Mouse (Mus musculus) kidney, embryonic 14.5 days (tissue): ENCODE measurements around the gene Xpc. TPM values are rescaled to one million over a fixed set of nuclear protein-coding genes. Genes with fewer than 3 reads are reported as not detected.

Experiments used
- ATAC-seq: fragments of 200-750 bp; cut with Nextera tagmentation; 2 replicates; pipeline ENCODE4 v1.8.0; 2017; ENCODE audit warnings: moderate number of reproducible peaks, mild to moderate bottlenecking, moderate TSS enrichment, moderate library complexity; ENCODE audit not compliant: low FRiP score, low TSS enrichment
- H3K27ac ChIP-seq: fragments of 300-500 bp; sonication (generic); 2 replicates; pipeline ENCODE4 v1.5.1; 2014; ENCODE audit warnings: low read depth, mild to moderate bottlenecking, low read length, moderate library complexity, mixed read lengths
- H3K27me3 ChIP-seq: fragments of 300-500 bp; sonication (generic); 2 replicates; pipeline ENCODE4 v1.6.1; 2014; ENCODE audit warnings: mild to moderate bottlenecking, low read length; ENCODE audit not compliant: control insufficient read depth, insufficient read depth
- H3K36me3 ChIP-seq: fragments of 300-500 bp; sonication (generic); 2 replicates; pipeline ENCODE4 v1.6.1; 2014; ENCODE audit warnings: low read length, mixed read lengths; ENCODE audit not compliant: control insufficient read depth, insufficient read depth
- H3K4me1 ChIP-seq: fragments of 300-500 bp; sonication (generic); 2 replicates; pipeline ENCODE4 v1.6.1; 2014; ENCODE audit warnings: low read length, mixed read lengths; ENCODE audit not compliant: control insufficient read depth, insufficient read depth
- H3K4me2 ChIP-seq: fragments of 300-500 bp; sonication (generic); replicated peaks from 2 replicates; pipeline ENCODE4 v1.6.1; 2014; ENCODE audit warnings: low read depth, mild to moderate bottlenecking, low read length
- H3K4me3 ChIP-seq: fragments of 300-500 bp; sonication (generic); 2 replicates; pipeline ENCODE4 v1.5.1; 2014; ENCODE audit warnings: mild to moderate bottlenecking, low read length
- H3K9ac ChIP-seq: fragments of 300-500 bp; sonication (generic); 2 replicates; pipeline ENCODE4 v1.6.1; 2014; ENCODE audit warnings: low read depth, mild to moderate bottlenecking, low read length, moderate library complexity
- H3K9me3 ChIP-seq: fragments of 300-500 bp; sonication (generic); 2 replicates; pipeline ENCODE4 v1.6.1; 2016; ENCODE audit warnings: low read length; ENCODE audit not compliant: control insufficient read depth
- WGBS: fragments of 180-500 bp; shearing (Covaris S2); extraction: QIAGEN DNeasy Blood & Tissue Kit; methylation state at CpG from one replicate; pipeline ENCODE4 v1.1.7; 2014; 5-methylcytosine and 5-hydroxymethylcytosine counted together
- polyA plus RNA-seq: library from polyadenylated mRNA; unstranded; fragments of >200 nt; fragmentation: Nextera tagmentation; extraction: Ambion mirVana; gene quantifications from 2 replicates; pipeline ENCODE4 v1.2.1, GENCODE M21; 2014

The Xpc gene
- 15.8 and 25.4 TPM in 2 replicates for polyA plus RNA-seq

DNA sequence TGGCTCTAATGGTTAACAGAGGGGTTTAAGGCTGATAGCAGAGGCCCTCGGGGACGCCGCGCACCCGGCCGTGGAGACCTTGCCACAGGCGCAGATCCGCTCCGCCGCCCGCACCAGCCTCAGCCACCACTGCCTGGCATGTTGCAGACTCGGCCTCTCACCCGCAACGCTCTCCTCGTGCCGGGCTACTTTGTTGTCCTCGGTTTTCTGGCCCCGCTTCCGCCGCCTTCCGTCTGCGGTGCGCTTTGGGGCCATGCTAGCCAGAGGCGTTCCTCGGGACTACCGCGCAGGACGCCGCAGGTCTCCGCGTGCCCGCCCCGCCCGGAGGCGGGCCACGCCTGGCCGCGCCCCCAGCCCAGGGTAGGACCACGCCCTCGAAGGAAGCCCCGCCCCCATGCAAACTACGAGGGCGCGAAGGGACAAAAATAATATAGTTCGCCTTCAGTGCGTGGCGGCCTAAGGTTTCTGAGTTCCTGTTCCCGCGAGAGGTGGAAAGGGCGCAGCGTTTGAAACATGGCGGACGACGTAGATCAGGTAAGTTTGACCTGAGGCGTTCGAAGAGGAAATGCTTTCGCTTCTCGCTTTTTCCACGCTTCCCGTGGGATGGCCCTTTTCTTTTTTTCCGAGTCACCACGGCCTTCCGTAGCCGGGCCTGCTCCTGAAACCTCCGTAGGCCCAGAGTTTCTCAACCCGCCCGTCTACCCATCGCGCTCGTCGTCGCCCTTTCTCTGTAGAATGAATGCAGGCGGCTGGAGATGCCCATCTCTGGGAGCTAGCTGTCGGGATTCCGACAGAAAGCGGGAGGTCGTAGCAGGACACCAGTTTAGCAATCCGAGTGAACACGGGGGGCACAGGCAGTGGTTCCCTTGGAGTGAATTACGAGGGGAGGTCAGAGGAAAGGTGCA lies at the start of gene Xpc, which contains the start of gene Lsm3:
Gene Xpc (minus strand): TSS at position 344 of the 905 bp plus-strand sequence.
Gene Lsm3 (plus strand): TSS at position 384 of the 905 bp plus-strand sequence.
- WGBS = under 1% methylated on average over 80 of the region's 80 CpGs
- no peaks in the 10 kb centered on the region for H3K27me3 ChIP-seq
- peaks cover 34% of the 10 kb centered on the region for H3K36me3 ChIP-seq
- H3K27ac ChIP-seq = peak within 1 kb of the TSS; percentile 82
- peak within 1 kb of the TSS; percentile 91 for H3K9ac ChIP-seq
- peak within 1 kb of the TSS; percentile 94 for H3K4me3 ChIP-seq
- no peaks in the 10 kb centered on the region for H3K9me3 ChIP-seq
- peak within 1 kb of the TSS; percentile 65 for H3K4me2 ChIP-seq
- H3K4me1 ChIP-seq = peaks cover 18% of the 10 kb centered on the region
- ATAC-seq = peak; percentile 99

DNA sequence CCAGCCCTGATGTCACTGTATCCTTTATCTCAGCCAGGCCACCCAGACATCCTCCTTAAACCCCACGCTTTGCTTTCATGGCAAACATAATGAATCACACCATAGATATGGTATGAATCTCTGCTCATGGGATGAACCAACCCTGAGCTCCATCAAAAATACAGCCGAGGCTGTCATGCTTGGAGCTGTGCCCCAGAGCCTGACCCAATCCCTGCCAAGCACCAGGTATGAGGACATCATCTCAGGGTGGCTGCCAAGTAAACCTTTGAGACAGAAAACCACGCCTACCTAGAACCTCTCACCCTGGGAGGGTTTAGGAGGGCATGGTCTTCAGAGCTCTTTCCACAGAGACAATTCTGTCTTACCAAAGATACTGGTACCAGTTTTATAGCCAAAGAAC lies 47.3 kb upstream of the Xpc start:
- WGBS = 84% methylated on average over 3 of the region's 3 CpGs
- ATAC-seq = no peak

DNA sequence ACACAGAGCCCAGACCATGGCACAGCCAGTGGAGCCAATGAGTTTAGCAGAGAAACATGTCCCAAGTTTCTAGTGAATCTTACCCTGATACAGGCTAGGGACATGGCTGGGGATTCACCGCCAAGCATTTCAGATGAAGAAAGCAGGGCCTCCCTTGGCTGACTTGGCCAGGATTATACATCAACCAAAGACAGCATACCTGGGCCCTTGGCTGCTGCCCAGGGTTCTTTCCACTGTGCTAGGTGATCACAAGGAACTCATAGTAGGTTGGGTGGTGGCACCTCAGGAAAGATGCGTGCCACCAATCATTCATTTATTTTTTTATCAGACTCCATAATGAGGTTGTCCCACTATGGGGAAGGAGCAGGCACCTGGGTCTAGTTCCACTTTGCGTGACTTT lies 44.5 kb upstream of the Xpc start:
- WGBS = 94% methylated on average over 3 of the region's 3 CpGs
- Histone ChIP-seq H3K4me3 (no peak overlapping the region), H3K4me2 (no peak overlapping the region)

More for the DNA sequence above, 47.3 kb upstream of the Xpc start:
- no peak overlapping the region for H3K4me2 ChIP-seq
- no peaks in the 10 kb centered on the region for H3K27me3 ChIP-seq
- H3K9ac ChIP-seq = no peak overlapping the region
- no peak overlapping the region for H3K27ac ChIP-seq
- no peaks in the 10 kb centered on the region for H3K9me3 ChIP-seq
- no peaks in the 10 kb centered on the region for H3K36me3 ChIP-seq
- no peaks in the 10 kb centered on the region for H3K4me1 ChIP-seq
- no peak overlapping the region for H3K4me3 ChIP-seq

DNA sequence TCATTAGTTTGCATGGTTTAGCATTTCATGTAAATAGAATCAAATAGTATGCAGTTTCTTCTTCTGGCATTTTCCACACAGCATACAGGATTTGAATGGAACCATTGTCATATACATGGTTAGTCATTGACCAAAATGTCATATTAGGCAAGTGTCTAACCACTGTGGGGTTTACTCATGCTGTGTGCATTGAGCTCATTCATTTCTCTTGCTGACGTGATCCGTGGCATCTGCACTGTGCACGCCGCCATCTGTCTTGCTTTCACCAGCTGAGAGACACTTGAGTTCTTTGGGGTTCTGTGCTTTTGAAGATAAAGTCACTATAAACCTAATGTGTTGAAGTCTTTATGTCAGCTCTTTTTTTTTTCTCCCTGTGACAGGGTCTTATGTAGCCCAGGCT lies 43.7 kb upstream of the Xpc start:
- Histone ChIP-seq H3K27ac (no peak overlapping the region), H3K4me1 (no peaks in the 10 kb centered on the region)

More for the DNA sequence above, 44.5 kb upstream of the Xpc start:
- Histone ChIP-seq H3K36me3 (no peaks in the 10 kb centered on the region), H3K27me3 (no peaks in the 10 kb centered on the region), H3K9me3 (no peaks in the 10 kb centered on the region), H3K9ac (no peak overlapping the region), H3K4me1 (no peaks in the 10 kb centered on the region), H3K27ac (no peak overlapping the region)
- no peak for ATAC-seq

DNA sequence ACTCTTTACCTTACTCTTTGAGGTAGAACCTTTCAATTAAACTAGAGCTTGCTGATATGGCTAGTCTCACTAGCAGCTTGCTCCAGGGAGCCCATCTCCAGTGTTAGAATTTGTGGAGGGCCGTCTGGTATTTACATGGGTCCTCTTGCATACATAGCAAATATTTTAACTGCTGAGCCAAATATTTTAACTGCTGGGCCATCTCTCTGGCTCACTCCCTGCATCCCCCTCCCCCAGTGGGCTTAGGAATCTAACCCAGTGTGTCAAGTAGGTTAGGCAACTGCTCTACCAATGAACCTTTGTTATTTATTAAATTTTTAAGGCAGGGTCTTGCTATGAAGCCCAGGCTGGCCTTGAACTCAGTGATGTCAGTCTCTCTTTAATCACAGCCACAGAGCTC lies 42.9 kb upstream of the Xpc start:
- ATAC-seq = no peak
- H3K4me1 ChIP-seq = no peaks in the 10 kb centered on the region
- H3K27ac ChIP-seq = no peak overlapping the region
- H3K36me3 ChIP-seq = no peaks in the 10 kb centered on the region
- 51% methylated on average over 1 of the region's 1 CpGs for WGBS
- no peaks in the 10 kb centered on the region for H3K9me3 ChIP-seq
- H3K9ac ChIP-seq = no peak overlapping the region
- H3K4me3 ChIP-seq = no peak overlapping the region
- H3K27me3 ChIP-seq = no peaks in the 10 kb centered on the region
- H3K4me2 ChIP-seq = no peak overlapping the region

More for the DNA sequence above, 43.7 kb upstream of the Xpc start:
- H3K9me3 ChIP-seq = no peaks in the 10 kb centered on the region
- no peak for ATAC-seq
- no peak overlapping the region for H3K9ac ChIP-seq
- no peaks in the 10 kb centered on the region for H3K36me3 ChIP-seq
- H3K4me3 ChIP-seq = no peak overlapping the region
- WGBS = 79% methylated on average over 4 of the region's 4 CpGs
- H3K27me3 ChIP-seq = no peaks in the 10 kb centered on the region
- H3K4me2 ChIP-seq = no peak overlapping the region

DNA sequence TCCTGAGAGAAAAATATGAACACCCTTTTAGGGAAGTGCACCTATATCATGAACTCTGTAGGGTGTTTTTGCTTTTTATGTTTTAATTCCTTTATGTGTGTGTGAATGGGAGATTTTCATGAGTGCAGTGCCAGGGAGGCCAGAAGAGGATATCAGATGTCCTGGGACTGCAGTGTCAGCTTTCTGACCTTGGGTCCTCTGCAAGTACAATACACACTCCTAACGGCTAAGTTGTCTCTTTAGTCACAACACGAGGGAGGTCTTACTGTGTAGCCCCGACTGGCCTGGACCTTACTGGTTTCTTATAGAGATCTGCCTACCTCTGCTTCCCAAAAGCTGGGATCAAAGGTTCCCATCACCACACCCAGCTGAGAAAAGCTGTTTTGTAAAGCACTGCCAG lies 37.0 kb upstream of the Xpc start:
- H3K4me1 ChIP-seq = peaks cover 4% of the 10 kb centered on the region; the same call in 1 of the 2 replicates
- H3K27me3 ChIP-seq = no peaks in the 10 kb centered on the region
- H3K4me3 ChIP-seq = no peak overlapping the region
- H3K27ac ChIP-seq = 0 out of 2 replicates have a peak overlapping the region, but pooled peaks have one; percentile 9
- ATAC-seq = no peak
- 16% methylated on average over 3 of the region's 3 CpGs for WGBS
- H3K36me3 ChIP-seq = no peaks in the 10 kb centered on the region
- no peak overlapping the region for H3K4me2 ChIP-seq
- no peaks in the 10 kb centered on the region for H3K9me3 ChIP-seq
- H3K9ac ChIP-seq = no peak overlapping the region

DNA sequence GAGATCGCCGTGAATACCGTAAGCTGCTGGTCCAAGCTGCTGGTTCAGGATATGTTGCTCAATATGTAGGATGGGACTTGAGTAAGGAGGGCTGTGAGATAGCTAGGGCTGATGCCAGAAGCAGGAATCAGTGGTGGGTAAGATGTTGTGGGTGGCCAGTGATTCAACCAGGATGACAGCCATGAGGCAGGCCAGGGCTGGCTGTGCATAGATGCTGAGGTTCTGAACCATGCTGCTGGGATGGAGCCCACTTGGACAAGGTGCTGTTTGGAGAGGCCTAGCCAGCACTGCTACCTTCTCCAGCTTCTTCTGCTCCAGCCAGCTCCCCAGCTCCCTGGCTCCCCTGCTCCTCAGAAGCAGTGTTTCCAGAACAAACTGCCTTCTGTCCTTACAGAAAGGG lies 36.0 kb upstream of the Xpc start:
- ATAC-seq = no peak
- no peak overlapping the region for H3K27ac ChIP-seq
- WGBS = 89% methylated on average over 3 of the region's 3 CpGs
- no peaks in the 10 kb centered on the region for H3K27me3 ChIP-seq
- H3K9ac ChIP-seq = no peak overlapping the region
- no peaks in the 10 kb centered on the region for H3K36me3 ChIP-seq
- H3K9me3 ChIP-seq = no peaks in the 10 kb centered on the region
- H3K4me1 ChIP-seq = peaks cover 4% of the 10 kb centered on the region; the same call in 1 of the 2 replicates
- H3K4me3 ChIP-seq = no peak overlapping the region
- H3K4me2 ChIP-seq = no peak overlapping the region

DNA sequence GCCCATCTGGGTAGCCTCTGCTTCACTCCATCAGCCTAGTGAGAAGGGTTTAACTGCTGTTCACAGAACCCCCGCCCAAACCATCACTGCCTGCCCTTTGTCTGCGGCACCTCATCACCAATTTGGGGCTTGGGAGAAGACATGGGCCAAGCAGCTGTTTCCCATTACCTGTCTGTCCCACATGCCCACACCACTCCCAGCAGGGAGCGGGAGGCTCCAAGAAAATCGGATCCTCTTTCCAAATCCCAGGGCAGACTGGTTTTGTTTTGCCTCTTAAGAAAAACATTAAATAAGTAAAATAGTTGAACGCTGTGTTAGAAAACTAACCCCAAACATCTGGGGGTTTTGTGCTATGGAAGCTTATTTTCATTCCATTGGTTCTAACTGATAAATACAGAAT lies 33.9 kb upstream of the Xpc start:
- Histone ChIP-seq H3K27me3 (no peaks in the 10 kb centered on the region), H3K27ac (no peak overlapping the region), H3K4me1 (peaks cover 4% of the 10 kb centered on the region; the same call in 1 of the 2 replicates), H3K9ac (no peak overlapping the region), H3K4me2 (no peak overlapping the region), H3K4me3 (no peak overlapping the region), H3K36me3 (no peaks in the 10 kb centered on the region), H3K9me3 (no peaks in the 10 kb centered on the region)
- peak; percentile 68 for ATAC-seq
- WGBS = 30% methylated on average over 5 of the region's 5 CpGs

DNA sequence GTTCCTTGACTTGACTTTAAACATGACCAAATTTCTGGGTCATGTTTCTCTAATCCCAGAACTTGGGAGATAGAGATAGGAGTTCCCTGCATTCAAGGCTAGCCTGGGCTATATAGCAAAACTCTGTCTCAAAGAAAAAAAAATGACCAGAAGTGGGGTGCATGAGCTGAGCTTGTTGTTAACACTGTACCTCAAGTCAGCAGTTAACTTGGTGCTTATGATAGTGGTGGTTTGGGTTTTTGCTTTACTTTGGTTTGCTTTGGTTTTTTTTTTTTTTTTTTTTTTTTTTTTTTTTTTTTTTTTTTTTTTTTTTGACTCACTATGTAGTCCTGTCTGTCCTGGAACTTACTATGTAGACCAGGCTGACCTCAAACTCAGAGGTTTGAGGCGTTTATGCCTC lies 31.6 kb upstream of the Xpc start:
- ATAC-seq = no peak
- H3K36me3 ChIP-seq = no peaks in the 10 kb centered on the region
- 55% methylated on average over 1 of the region's 1 CpGs for WGBS

More for the DNA sequence above, 31.6 kb upstream of the Xpc start:
- no peak overlapping the region for H3K9ac ChIP-seq
- peaks cover 4% of the 10 kb centered on the region; the same call in 1 of the 2 replicates for H3K4me1 ChIP-seq
- H3K27me3 ChIP-seq = no peaks in the 10 kb centered on the region
- H3K4me2 ChIP-seq = no peak overlapping the region
- H3K27ac ChIP-seq = no peak overlapping the region
- H3K9me3 ChIP-seq = no peaks in the 10 kb centered on the region
- H3K4me3 ChIP-seq = no peak overlapping the region
